Mouse (Mus musculus) urinary bladder, postnatal 10 days (tissue): ENCODE results near the gene Prrg2.
"Not testable (repeated sequence)": the region's sequence is repeated elsewhere in the genome, so short reads cannot be mapped to it uniquely, and the experiment has no call there.

Experiments
- DNase-seq: peaks from one replicate; pipeline ENCODE4 v3.0.0; 2022; ENCODE audit warnings: low spot score

Prrg2 gene

DNA sequence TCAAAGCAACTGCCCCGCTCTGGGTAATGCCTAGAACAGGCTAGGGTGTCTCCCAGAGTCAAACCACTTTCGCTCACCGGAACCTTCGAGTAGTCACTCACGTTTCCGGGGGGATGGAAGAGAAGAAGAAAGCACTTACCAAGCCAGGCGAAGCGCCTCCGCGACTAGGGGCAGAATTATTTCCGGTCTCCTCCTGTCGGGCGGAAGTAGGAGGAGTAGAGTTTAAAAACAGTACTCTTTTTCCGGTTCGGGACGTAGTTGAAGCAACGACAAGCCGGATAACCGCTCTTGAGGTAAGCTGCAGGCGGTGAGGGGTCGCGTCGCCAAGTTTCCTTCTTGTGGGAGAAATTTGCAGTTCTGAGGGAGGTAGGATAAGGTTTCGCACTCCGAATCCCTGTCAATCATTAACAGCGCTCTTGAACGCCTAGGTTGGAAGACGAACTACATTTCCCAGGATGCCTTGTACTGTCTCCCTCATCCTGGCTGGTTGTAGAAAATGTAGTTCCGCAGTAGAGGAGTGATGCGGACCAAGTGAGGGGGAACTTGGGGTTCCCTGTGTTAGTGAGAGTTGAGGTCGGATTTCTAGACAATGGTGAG is at the start of gene Prrg2, which contains the start of gene Nosip:
Prrg2 (minus strand) TSS at position 439 of the 597 bp plus-strand sequence.
Nosip (plus strand) TSS at position 191 of the 597 bp plus-strand sequence.
- DNase-seq, result peak; percentile 67

GRCm38 (mm10) chr7:45111940-45112339 is 49.5 kb upstream of the Prrg2 start:
- no peak for DNase-seq

DNA sequence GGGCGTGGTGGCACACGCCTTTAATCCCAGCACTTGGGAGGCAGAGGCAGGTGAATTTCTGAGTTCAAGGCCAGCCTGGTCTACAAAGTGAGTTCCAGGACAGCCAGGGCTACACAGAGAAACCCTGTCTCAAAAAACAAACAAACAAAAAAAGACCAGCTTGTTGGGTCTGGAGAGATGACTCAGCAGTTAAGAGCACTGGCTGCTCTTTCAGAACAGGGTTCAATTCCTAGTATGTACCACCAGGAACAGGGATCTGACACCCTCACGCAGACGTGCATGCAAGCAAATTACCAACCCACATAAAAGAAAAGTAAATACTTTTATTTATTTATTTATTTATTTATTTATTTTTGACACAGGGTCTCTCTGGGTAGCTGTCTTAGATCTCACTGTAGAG is 47.6 kb upstream of the Prrg2 start:
- not testable (repeated sequence) for DNase-seq

DNA sequence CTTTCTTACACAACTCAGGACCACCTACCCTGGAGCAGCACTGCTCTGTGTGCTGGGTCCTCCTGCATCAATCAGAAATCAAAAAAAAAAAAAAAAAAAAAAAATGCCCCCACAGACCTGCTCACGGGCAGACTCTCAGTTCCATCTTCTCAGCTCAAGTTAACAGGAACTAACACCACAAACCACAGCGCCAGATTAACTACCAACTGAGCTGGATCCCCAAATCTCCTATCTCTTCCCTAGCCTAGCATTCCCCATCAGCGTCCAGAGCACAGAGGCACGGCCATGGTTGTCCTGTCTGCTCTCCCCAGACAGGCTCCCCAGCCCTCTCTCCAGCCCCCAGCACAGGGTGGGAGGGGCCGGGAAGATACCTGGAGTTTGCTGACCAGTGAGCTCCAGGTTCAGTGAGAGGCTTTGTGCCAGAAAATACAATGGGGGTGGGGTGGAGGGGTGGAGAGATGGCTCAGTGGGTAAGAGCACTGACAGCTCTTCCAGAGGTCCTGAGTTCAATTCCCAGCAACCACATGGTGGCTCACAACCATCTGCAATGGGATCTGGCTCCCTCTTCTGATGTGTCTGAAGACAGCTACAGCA is 44.7 kb upstream of the Prrg2 start:
- no peak for DNase-seq

DNA sequence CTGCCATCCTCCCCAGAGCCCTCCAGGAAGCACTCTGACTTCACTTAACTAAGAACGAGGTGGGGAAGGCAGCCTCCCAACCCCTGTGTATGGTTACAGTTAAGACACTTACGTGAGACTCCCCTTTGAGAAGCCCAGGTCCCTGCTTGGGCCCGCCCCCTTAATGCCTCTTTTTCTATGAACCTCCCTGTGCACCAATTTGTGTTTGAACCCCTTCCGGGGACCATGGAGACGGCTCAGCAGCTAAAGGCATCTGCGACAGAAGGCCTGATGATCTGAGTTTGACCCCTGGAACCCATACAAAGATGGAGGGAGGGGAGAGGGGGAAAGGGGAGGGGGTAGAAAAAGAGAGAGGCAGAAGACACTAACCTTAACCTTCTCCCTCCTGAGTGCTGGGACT is 44.0 kb upstream of the Prrg2 start:
- no peak for DNase-seq

DNA sequence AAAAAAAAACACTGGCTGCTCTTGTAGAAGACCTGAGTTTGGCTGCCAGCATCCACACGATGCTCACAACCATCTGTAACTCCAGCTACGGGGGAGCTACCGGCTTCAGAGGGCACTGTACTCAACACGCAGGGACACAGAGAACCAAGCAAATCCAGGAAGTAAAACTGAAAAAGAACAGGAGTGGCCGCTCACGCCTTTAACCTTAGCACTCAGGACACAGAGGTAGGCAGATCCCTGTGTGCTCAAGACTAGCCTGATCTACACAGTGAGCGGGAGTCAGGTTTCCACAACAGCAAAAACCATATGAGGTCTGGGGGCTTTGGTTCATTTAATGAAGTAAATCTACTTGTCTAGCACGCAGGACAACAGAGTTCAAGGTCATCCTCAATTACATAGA is 43.0 kb upstream of the Prrg2 start:
- DNase-seq, result no peak

GRCm38 (mm10) chr7:45104941-45105340 is 42.5 kb upstream of the Prrg2 start:
- DNase-seq, result no peak

- peak; percentile 66 for DNase-seq
These were observed 41.2 kb upstream of the Prrg2 start, which contains the start of gene Fcgrt for GRCm38 (mm10) chr7:45103652-45104180. Gene Fcgrt (minus strand): TSS chr7:45103851.

DNA sequence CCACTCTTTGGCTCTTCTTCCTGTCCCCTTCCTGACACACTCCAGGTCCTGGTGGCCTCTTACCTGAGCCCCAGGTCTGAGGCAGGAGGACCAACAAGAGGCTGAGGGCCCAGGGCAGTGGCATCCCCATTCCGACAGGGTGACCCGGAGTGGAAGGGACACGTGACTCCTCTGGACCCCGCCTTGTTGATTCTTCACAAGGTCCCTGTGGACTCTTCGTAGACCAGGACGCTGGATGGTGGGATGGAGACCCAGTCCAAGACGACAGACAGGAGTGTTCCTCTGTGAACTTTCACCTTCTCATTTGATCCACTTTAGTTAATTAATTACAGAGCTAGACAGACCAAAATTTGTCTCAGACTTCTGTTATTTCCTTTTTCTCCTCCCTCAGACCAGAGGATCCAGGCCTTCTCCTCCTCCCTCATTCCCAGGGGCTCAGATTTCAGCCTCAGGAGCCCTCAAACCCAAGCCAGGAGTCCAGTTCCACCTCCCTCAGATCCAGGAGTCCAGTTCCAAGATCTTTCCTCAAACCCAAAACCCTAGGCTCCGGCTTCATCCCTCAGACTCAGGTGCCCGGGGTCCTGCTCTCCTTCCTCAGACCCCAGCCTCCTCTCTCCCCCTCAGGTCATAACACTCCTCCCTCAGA is 40.6 kb upstream of the Prrg2 start:
- no peak for DNase-seq

- no peak for DNase-seq
These were observed 40.0 kb upstream of the Prrg2 start for GRCm38 (mm10) chr7:45102441-45102840.

DNA sequence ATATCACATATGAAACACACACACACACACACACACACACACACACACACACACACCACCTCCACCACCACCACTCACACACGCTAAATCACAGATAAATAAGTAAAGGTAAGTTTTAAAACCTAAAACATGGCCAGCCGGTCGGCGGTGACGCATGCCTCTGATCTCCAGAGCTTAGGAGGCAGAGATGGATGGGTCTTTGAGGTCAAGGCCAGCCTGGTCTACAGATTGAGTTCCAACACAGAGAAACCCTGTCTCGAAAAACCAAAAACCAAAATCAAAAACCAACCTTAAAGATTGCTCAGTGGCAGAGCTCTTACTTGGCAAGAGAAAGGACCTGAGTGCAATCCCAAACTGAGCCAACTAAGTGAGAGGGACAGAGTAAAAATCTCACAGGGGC is 37.6 kb upstream of the Prrg2 start:
- DNase-seq, result no peak

DNA sequence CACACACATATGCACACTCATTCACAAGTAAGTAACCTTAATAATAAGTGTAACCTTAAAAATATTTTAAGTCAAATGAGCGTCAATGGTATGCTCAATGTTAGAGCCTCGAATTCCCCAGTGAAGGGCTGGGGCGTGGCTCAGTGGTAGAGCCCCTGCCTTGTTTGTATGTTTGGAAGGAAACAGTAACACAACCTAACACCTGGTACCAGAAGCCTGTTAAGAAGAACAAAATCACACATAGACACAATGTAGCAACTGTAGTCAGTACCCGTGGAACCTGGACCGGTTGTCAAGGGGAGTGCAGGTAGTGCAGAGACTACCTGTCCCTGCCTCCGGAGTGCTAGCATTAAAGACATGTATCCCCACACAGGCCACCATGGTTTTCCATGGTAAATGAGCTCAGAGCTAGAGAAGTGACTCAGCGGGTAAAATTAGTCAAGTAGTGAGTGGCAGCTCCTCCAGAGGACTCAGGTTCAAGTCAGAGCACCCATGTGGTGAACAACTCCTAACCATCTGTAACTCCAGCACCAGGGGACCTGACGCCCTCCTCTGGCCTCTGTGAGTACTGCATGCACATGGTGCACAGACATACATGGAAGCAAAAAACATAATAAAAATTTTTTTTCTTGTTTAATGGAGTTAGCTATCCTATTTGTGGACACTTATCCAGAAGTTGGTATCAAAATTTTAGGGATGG is 36.2 kb upstream of the Prrg2 start:
- DNase-seq, result no peak

DNA sequence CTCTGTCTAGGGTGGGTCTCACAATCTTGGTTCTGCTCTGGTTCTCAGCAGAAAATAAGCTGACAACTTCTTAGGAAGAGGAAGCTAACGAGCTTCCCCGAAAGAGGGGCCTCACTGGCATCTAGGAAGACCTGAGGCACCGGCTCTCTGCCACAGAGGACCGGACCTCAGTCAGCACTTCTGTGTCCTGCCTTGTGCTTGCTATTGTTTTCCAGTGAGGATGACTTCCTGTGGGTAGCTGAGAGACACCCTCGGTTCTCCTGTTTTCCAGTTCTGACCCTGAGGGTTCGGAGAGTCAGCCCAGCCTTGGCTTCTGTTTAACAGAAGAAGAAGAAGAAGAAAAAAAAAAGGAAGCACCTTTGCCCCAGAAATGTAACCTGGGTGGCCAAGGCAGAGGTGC is 35.0 kb upstream of the Prrg2 start:
- DNase-seq, result no peak

DNA sequence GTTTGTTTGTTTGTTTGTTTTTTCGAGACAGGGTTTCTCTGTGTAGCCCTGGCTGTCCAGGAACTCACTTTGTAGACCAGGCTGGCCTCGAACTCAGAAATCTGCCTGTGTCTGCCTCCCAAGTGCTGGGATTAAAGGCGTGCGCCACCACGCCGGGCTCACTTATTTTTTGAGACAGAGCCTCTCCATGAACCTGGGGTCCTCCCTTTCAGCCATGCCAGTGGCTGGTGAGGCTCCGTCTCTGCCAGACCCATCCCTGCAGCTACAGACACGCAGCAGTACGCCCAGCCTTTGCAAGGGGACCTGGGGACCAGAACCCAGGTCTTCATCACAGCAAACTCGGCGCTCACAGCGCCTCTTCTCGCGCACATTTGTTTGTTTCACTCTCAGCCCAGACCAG is 33.5 kb upstream of the Prrg2 start:
- not testable (repeated sequence) for DNase-seq

DNA sequence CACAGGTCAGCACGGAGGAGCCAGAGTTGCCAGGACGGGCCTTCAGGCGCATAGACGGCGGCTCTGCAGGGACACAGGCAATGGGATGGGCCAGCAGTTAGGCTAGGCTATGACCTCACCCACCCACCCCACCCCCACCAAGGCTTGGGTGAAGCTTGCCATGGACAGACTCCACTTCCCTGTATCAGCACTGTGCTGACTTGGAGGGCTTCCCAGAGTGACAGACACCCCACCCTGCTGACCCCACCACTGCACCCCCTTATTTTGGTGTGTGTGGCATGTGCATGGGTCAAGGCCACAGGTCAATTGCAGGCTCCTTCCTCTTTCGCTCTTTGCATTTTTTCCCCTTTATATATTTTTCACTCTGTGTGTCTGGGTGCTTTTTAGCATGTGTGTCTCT is 32.9 kb upstream of the Prrg2 start:
- DNase-seq, result no peak

GRCm38 (mm10) chr7:45094121-45094520 is 31.6 kb upstream of the Prrg2 start:
- no peak for DNase-seq

- no peak for DNase-seq
These were observed 31.0 kb upstream of the Prrg2 start for GRCm38 (mm10) chr7:45093516-45093905.

- DNase-seq, result no peak
These were observed 30.5 kb upstream of the Prrg2 start for GRCm38 (mm10) chr7:45092828-45093515.

- peak; percentile 67 for DNase-seq
These were observed 29.6 kb upstream of the Prrg2 start, which contains the start of gene Rcn3 for GRCm38 (mm10) chr7:45092048-45092447. Gene Rcn3 (minus strand): TSS chr7:45092221.

- no peak for DNase-seq
These were observed 28.8 kb upstream of the Prrg2 start for GRCm38 (mm10) chr7:45091001-45091990.
